Mouse (Mus musculus): ENCODE data around the gene Emid1. TPM values are rescaled to one million over a fixed set of nuclear protein-coding genes. Genes with fewer than 3 reads are reported as not detected.
A peak's percentile ranks its signal among the peaks of the same experiment; 100 is the strongest.

The Emid1 gene
- polyA plus RNA-seq, 1 experiment, result 56.7 TPM

GRCm38 (mm10) chr11:5099576-5100183 is 52.4 kb downstream of the Emid1 start:
- WGBS, result under 1% methylated on average over 31 of the region's 31 CpGs
- no peak for TF ChIP-seq POLR2A (IDR thresholded peaks at IDR 0.05; ENCODE audit: control insufficient read depth, extremely low read depth, insufficient read depth, low read length, poor library complexity)
- TF ChIP-seq CTCF (IDR thresholded peaks at IDR 0.05; ENCODE audit: borderline replicate concordance, control insufficient read depth, extremely low read depth, insufficient read depth, low read length, poor library complexity), result no peak
- H3K27ac ChIP-seq (ENCODE audit: control insufficient read depth, insufficient read depth, low read length), result peak overlapping the region; percentile 68; the same call in 1 of the 2 replicates
- peak overlapping the region; percentile 79 for H3K4me3 ChIP-seq (ENCODE audit: control insufficient read depth, insufficient read depth, low read length)
- no peaks in the 10 kb centered on the region for H3K36me3 ChIP-seq (ENCODE audit: control insufficient read depth, insufficient read depth, low read length)
- no peaks in the 10 kb centered on the region for H3K27me3 ChIP-seq (ENCODE audit: control insufficient read depth, insufficient read depth, low read length)
- peaks cover 15% of the 10 kb centered on the region for H3K4me1 ChIP-seq (replicated peaks; ENCODE audit: control insufficient read depth, insufficient read depth, low read length)
- peak; percentile 76 for DNase-seq

- peak; percentile 97 for DNase-seq
- H3K4me3 ChIP-seq (ENCODE audit: control insufficient read depth, insufficient read depth, low read length), result peak within 1 kb of the TSS; percentile 79
- no peaks in the 10 kb centered on the region for H3K27me3 ChIP-seq (ENCODE audit: control insufficient read depth, insufficient read depth, low read length)
- peaks cover 15% of the 10 kb centered on the region for H3K4me1 ChIP-seq (replicated peaks; ENCODE audit: control insufficient read depth, insufficient read depth, low read length)
- TF ChIP-seq CTCF (IDR thresholded peaks at IDR 0.05; ENCODE audit: borderline replicate concordance, control insufficient read depth, extremely low read depth, insufficient read depth, low read length, poor library complexity) (no peak), POLR2A (IDR thresholded peaks at IDR 0.05; ENCODE audit: control insufficient read depth, extremely low read depth, insufficient read depth, low read length, poor library complexity) (peak; percentile 94)
- H3K27ac ChIP-seq (ENCODE audit: control insufficient read depth, insufficient read depth, low read length), result peak within 1 kb of the TSS; percentile 68
- no peaks in the 10 kb centered on the region; the same call in 1 of the 2 replicates for H3K36me3 ChIP-seq (ENCODE audit: control insufficient read depth, insufficient read depth, low read length)
- WGBS, result under 1% methylated on average over 92 of the region's 92 CpGs
These were observed 53.1 kb downstream of the Emid1 start, which contains the start of the genes Rhbdd3 and Ewsr1 for GRCm38 (mm10) chr11:5098736-5099542. Gene Rhbdd3, plus strand, starts transcription at chr11:5098926. Gene Ewsr1, minus strand, starts transcription at chr11:5099266.

- WGBS, result under 1% methylated on average over 44 of the region's 44 CpGs
- TF ChIP-seq CTCF (IDR thresholded peaks at IDR 0.05; ENCODE audit: borderline replicate concordance, control insufficient read depth, extremely low read depth, insufficient read depth, low read length, poor library complexity) (no peak), POLR2A (IDR thresholded peaks at IDR 0.05; ENCODE audit: control insufficient read depth, extremely low read depth, insufficient read depth, low read length, poor library complexity) (no peak)
- no peak for DNase-seq
- Histone ChIP-seq H3K36me3 (ENCODE audit: control insufficient read depth, insufficient read depth, low read length) (peaks cover 6% of the 10 kb centered on the region), H3K4me1 (replicated peaks; ENCODE audit: control insufficient read depth, insufficient read depth, low read length) (peaks cover 15% of the 10 kb centered on the region), H3K27ac (ENCODE audit: control insufficient read depth, insufficient read depth, low read length) (peak overlapping the region; percentile 15), H3K27me3 (ENCODE audit: control insufficient read depth, insufficient read depth, low read length) (no peaks in the 10 kb centered on the region), H3K4me3 (ENCODE audit: control insufficient read depth, insufficient read depth, low read length) (peak overlapping the region; percentile 79)
These were observed 53.9 kb downstream of the Emid1 start for GRCm38 (mm10) chr11:5098035-5098735.

- WGBS, result 56% methylated on average over 8 of the region's 8 CpGs
- TF ChIP-seq POLR2A (IDR thresholded peaks at IDR 0.05; ENCODE audit: control insufficient read depth, extremely low read depth, insufficient read depth, low read length, poor library complexity) (no peak), CTCF (IDR thresholded peaks at IDR 0.05; ENCODE audit: borderline replicate concordance, control insufficient read depth, extremely low read depth, insufficient read depth, low read length, poor library complexity) (no peak)
- peaks cover 15% of the 10 kb centered on the region for H3K4me1 ChIP-seq (replicated peaks; ENCODE audit: control insufficient read depth, insufficient read depth, low read length)
- no peaks in the 10 kb centered on the region for H3K27me3 ChIP-seq (ENCODE audit: control insufficient read depth, insufficient read depth, low read length)
- H3K4me3 ChIP-seq (ENCODE audit: control insufficient read depth, insufficient read depth, low read length), result no peak overlapping the region
- H3K27ac ChIP-seq (ENCODE audit: control insufficient read depth, insufficient read depth, low read length), result no peak overlapping the region
- H3K36me3 ChIP-seq (ENCODE audit: control insufficient read depth, insufficient read depth, low read length), result peaks cover 19% of the 10 kb centered on the region
- DNase-seq, result no peak
These were observed 55.5 kb downstream of the Emid1 start for GRCm38 (mm10) chr11:5096480-5097020.

- peaks cover 15% of the 10 kb centered on the region for H3K4me1 ChIP-seq (replicated peaks; ENCODE audit: control insufficient read depth, insufficient read depth, low read length)
- H3K27me3 ChIP-seq (ENCODE audit: control insufficient read depth, insufficient read depth, low read length), result no peaks in the 10 kb centered on the region
- WGBS, result 63% methylated on average over 5 of the region's 5 CpGs
- H3K27ac ChIP-seq (ENCODE audit: control insufficient read depth, insufficient read depth, low read length), result no peak overlapping the region
- no peak overlapping the region for H3K4me3 ChIP-seq (ENCODE audit: control insufficient read depth, insufficient read depth, low read length)
- H3K36me3 ChIP-seq (ENCODE audit: control insufficient read depth, insufficient read depth, low read length), result peaks cover 26% of the 10 kb centered on the region
- DNase-seq, result no peak
- no peak for TF ChIP-seq CTCF (IDR thresholded peaks at IDR 0.05; ENCODE audit: borderline replicate concordance, control insufficient read depth, extremely low read depth, insufficient read depth, low read length, poor library complexity)
- TF ChIP-seq POLR2A (IDR thresholded peaks at IDR 0.05; ENCODE audit: control insufficient read depth, extremely low read depth, insufficient read depth, low read length, poor library complexity), result no peak
These were observed 56.2 kb downstream of the Emid1 start for GRCm38 (mm10) chr11:5095877-5096276.

- H3K27me3 ChIP-seq (ENCODE audit: control insufficient read depth, insufficient read depth, low read length), result no peaks in the 10 kb centered on the region
- 79% methylated on average over 2 of the region's 2 CpGs for WGBS
- H3K4me1 ChIP-seq (replicated peaks; ENCODE audit: control insufficient read depth, insufficient read depth, low read length), result peaks cover 3% of the 10 kb centered on the region
- no peak overlapping the region for H3K4me3 ChIP-seq (ENCODE audit: control insufficient read depth, insufficient read depth, low read length)
- H3K36me3 ChIP-seq (ENCODE audit: control insufficient read depth, insufficient read depth, low read length), result peaks cover 65% of the 10 kb centered on the region
- H3K27ac ChIP-seq (ENCODE audit: control insufficient read depth, insufficient read depth, low read length), result no peak overlapping the region
- TF ChIP-seq CTCF (IDR thresholded peaks at IDR 0.05; ENCODE audit: borderline replicate concordance, control insufficient read depth, extremely low read depth, insufficient read depth, low read length, poor library complexity) (no peak), POLR2A (IDR thresholded peaks at IDR 0.05; ENCODE audit: control insufficient read depth, extremely low read depth, insufficient read depth, low read length, poor library complexity) (no peak)
- no peak for DNase-seq
These were observed 60.4 kb downstream of the Emid1 start for GRCm38 (mm10) chr11:5091706-5092105.
